ENCODE assay signal across 20 mouse cellular contexts in the genomic region with DNA sequence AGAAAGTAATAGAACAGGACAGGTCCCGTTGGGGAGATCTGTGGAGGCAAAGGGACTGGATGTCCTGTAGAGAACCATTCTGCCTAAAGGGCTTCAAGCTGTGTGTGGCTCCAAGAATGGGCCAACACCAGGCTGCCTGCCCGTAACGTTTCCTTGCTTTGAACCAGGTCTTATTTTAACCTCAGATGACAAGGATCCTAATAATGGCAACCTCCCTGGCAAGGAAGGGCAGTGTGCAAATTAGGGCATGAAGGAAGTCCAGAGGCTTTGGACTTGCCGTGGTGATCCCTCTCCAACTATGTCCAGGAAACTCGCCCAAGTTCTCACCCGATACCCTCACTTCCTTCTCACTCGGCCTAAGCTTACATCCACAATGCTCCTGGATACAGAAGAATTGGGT. TPM values are rescaled to one million over a fixed set of nuclear protein-coding genes. Genes with fewer than 3 reads are reported as not detected.
"Had no signal": no experiment of that assay in that cellular context is flagged by ENCODE, and none has a peak within 500 bp of the region (broad histone marks: within the 10 kb centered on the region; RNA-seq: fewer than 3 reads in every experiment).

No protein-coding gene starts in this region.

- DNase-seq: kidney, postnatal 10 days; kidney, postnatal 4 days; lung, adult 2 months; lung, postnatal 10 days; lung, postnatal 4 days; midbrain, embryonic 14.5 days; spleen, adult 18-20 months; thymus, adult 18-20 months; thymus, postnatal 14 days had no signal

- H3K4me3 ChIP-seq: layer of hippocampus, adult 2 months; limb, embryonic 10.5 days; liver, embryonic 15.5 days; midbrain, embryonic 10.5 days; myocyte; neural tube, embryonic 12.5 days had no signal

- H3K27ac ChIP-seq: layer of hippocampus, adult 2 months; limb, embryonic 10.5 days; liver, embryonic 15.5 days; midbrain, embryonic 10.5 days; neural tube, embryonic 12.5 days had no signal

- H3K36me3 ChIP-seq: limb, embryonic 10.5 days; liver, embryonic 15.5 days; midbrain, embryonic 10.5 days; neural tube, embryonic 12.5 days had no signal

- H3K4me2 ChIP-seq: liver, embryonic 11.5 days; liver, embryonic 15.5 days; neural tube, embryonic 12.5 days had no signal

- H3K9me3 ChIP-seq: limb, embryonic 10.5 days; liver, embryonic 15.5 days; midbrain, embryonic 10.5 days; neural tube, embryonic 12.5 days had no signal

- H3K4me1 ChIP-seq: liver, embryonic 15.5 days had no signal

- H3K9ac ChIP-seq: liver, embryonic 15.5 days; neural tube, embryonic 12.5 days had no signal

RNA-seq across cellular contexts. Expression of a gene that starts 9.4 kb away (rescaled TPM):
- total RNA-seq: layer of hippocampus, adult 2 months; layer of hippocampus, postnatal 10 days; megakaryocyte, adult 5-6 weeks; neutrophil, adult 5-6 weeks had no signal
- polyA plus RNA-seq: limb, embryonic 10.5 days; midbrain, embryonic 10.5 days; midbrain, embryonic 14.5 days; myocyte; stomach, embryonic 14.5 days had no signal

RNA-seq across cellular contexts. Expression of a gene that starts 47.9 kb away (rescaled TPM):
- total RNA-seq: megakaryocyte, adult 5-6 weeks; neutrophil, adult 5-6 weeks had no signal
- polyA plus RNA-seq: limb, embryonic 10.5 days; liver, embryonic 15.5 days; lung, adult 2 months; midbrain, embryonic 10.5 days; myocyte; neural tube, embryonic 12.5 days; stomach, embryonic 14.5 days had no signal
